Mouse (Mus musculus): Measurements from ENCODE around the gene Gm8879. TPM values are rescaled to one million over a fixed set of nuclear protein-coding genes. Genes with fewer than 3 reads are reported as not detected.
"Not testable (repeated sequence)": the region's sequence is repeated elsewhere in the genome, so short reads cannot be mapped to it uniquely, and the experiment has no call there.

The Gm8879 gene
- 0.08 and 0.14 TPM in 2 replicates for polyA plus RNA-seq (2012; rRNA removed)

DNA sequence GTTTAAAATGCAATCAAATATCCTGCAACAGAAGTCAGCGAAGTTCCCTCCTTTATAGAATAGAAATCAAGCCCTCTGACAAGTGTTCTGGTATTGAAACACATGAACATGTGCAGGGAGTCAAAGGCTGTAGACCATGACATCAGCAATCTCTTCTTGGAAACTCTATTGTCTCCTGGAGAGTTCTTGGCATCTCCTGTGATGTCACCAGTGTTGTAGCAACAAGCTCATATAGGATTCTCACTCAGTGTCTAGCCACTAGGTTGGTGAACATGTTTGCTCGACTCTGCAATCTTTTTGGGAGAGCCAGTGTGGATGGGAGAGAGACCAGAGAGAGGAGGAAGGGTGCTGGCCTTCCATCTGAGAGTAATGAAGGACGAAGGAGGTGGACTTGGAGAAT lies at the start of gene Gm8879:
Gm8879 (plus strand) TSS at position 301 of the 400 bp plus-strand sequence.
- DNase-seq (ENCODE audit: low read depth in 1 of 2, low spot score in 2 of 2); H3K27me3 ChIP-seq (ENCODE audit: control insufficient read depth, insufficient read depth, low read length); H3K4me1 ChIP-seq (ENCODE audit: control insufficient read depth, insufficient read depth, insufficient read length); H3K27ac ChIP-seq (ENCODE audit: insufficient read depth, low read length); H3K4me3 ChIP-seq (ENCODE audit: extremely low read depth, insufficient read depth, insufficient read length); H3K36me3 ChIP-seq (ENCODE audit: control insufficient read depth, insufficient read depth, low read length): not testable (repeated sequence)
- no CpG with 5 or more reads among the region's 3 CpGs for WGBS

DNA sequence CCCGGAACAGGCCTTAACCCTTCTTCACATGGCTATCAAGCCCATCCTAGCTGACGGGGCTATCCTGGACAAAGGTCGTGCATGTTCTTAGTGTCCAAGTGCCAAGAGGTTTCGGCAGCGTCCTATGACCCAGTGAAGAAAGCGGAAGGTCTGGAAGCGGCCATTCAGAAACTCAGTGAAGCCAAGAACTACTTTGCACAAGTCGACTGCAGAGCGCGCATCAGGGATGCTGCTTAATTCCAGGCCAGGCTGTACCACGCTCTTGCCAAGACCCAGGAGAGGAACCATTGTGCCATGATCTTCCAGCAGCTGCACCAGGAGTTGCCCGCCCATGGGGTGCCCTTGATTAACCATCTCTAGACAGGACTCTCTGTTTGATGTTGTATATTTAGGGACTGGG lies 10.6 kb downstream of the Gm8879 start:
- peak in 1 of 2 experiments; percentile 2 for DNase-seq (ENCODE audit: low read depth in 1 of 2, low spot score in 2 of 2)
- not testable (repeated sequence) for H3K36me3 ChIP-seq (ENCODE audit: control insufficient read depth, insufficient read depth, low read length); H3K4me1 ChIP-seq (ENCODE audit: control insufficient read depth, insufficient read depth, insufficient read length); H3K4me3 ChIP-seq (ENCODE audit: extremely low read depth, insufficient read depth, insufficient read length); H3K27ac ChIP-seq (ENCODE audit: insufficient read depth, low read length); H3K27me3 ChIP-seq (ENCODE audit: control insufficient read depth, insufficient read depth, low read length)
- 92% methylated on average over 12 of the region's 12 CpGs for WGBS

Other genes starting within 250 kb of the Gm8879 start
- gene Gm8871, start 179.8 kb upstream of the Gm8879 start, polyA plus RNA-seq (2012; rRNA removed): not detected in 2 replicates
- not detected in 2 replicates for gene Gm8857, start 179.8 kb upstream of the Gm8879 start, polyA plus RNA-seq (2012; rRNA removed)
- gene Gm5861, start 55.4 kb downstream of the Gm8879 start, polyA plus RNA-seq (2012; rRNA removed): not detected in 2 replicates
- 0.62 TPM in 1 of 2 replicates, not detected in the other for gene Gm8890, start 128.4 kb downstream of the Gm8879 start, polyA plus RNA-seq (2012; rRNA removed)
- not detected in 2 replicates for gene Speer1, start 213.9 kb downstream of the Gm8879 start, polyA plus RNA-seq (2012; rRNA removed)

Measured in spleen, adult 2 months (tissue).